Mouse (Mus musculus): ENCODE measurements around the gene Gm10306. TPM values are rescaled to one million over a fixed set of nuclear protein-coding genes. Genes with fewer than 3 reads are reported as not detected.

Gm10306 gene
- polyA plus RNA-seq (2017; shearing (Covaris generic)): not detected

DNA sequence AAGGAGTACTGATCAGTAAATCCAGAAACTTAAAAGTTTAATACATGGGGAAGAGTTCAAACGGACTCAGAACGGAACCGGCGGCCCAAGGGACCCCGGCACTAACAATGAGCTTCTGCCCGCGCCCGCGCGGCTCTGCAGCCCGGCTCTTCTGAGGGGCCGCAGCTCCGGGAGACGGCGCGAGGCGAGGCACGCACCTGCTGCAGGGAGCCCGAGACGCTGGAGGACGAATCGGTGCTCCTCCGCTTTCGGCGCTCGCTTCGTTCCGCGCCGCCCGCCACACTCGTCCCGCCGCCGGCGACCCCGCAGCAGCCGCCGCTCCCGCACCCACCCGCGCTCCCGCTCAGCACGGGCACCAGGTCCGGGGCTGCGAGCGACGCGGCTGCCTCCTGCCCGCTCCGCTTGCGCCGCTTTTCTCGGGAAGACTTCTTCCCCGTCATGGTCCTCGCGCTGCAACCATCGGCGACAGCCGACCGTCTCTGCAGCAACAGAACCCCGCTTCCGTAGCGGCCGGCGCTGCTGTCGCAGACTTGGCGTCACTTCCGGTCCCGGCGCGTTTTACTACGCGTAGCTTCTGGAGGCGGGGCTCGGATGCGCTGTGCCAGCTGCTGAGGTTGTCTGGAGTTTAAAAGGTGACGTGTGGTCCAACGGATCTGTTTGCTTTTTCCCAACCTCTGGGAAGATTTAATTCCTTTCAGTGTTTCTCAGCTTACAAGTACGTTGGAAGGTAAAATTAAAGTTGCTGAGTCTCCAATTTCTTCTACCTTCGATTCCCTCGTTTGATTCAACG, at the start of gene Gm10306, which contains the start of gene Caap1:
Gene Gm10306 (plus strand): TSS at position 282 of the 790 bp plus-strand sequence.
Gene Caap1 (minus strand): TSS at position 532 of the 790 bp plus-strand sequence.

GRCm38 (mm10) chr4:94603031-94603629, 46.8 kb downstream of the Gm10306 start, which contains the start of gene Plaa:
Plaa (minus strand) TSS chr4:94603244.

Other genes starting within 250 kb of the Gm10306 start
- 23.3 TPM for gene Caap1, start 250 bp downstream of the Gm10306 start, polyA plus RNA-seq (2017; shearing (Covaris generic))
- gene Plaa, start 46.7 kb downstream of the Gm10306 start, polyA plus RNA-seq (2017; shearing (Covaris generic)): 67.7 TPM
- 2.6 TPM for gene Ift74, start 57.9 kb downstream of the Gm10306 start, polyA plus RNA-seq (2017; shearing (Covaris generic))
- gene Lrrc19, start 93.6 kb downstream of the Gm10306 start, polyA plus RNA-seq (2017; shearing (Covaris generic)): not detected
- not detected for gene Tek, start 182.7 kb downstream of the Gm10306 start, polyA plus RNA-seq (2017; shearing (Covaris generic))